Mouse (Mus musculus): ENCODE measurements around the gene Gse1. TPM values are rescaled to one million over a fixed set of nuclear protein-coding genes. Genes with fewer than 3 reads are reported as not detected.

Gse1 gene
- total and polyA plus RNA-seq, 3 experiments = 12.1 to 24.3 (median 21.0) TPM

DNA sequence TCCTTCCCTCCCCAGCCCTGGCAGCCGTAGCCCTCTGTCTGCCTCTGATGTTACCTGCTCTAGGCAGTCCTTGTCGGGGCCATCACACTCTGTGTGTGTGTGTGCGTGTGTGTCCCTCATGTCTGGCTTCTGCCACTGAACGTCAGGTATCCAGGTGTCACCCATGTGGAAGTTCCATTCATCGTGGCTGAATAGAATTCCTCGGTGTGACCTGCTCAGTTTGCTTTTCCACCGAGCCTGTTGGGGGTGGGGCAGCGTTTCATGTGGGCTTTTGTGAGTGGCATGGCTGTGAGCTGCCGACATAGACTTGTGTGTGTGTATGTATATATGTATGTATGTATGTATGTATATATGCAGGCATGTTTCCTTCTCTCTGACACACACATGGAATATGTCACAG, 57.6 kb downstream of the Gse1 start:
- no peak overlapping the region for H3K4me3 ChIP-seq
- no peak for DNase-seq
- intact Hi-C loops (cut with DNase I) = loop anchor here (2.0 to 5.0 kb wide), 2 partner anchors 33 to 311 kb away; no protein-coding TSS in a partner anchor
- H3K79me2 ChIP-seq (replicated peaks; ENCODE audit: control insufficient read depth, insufficient read depth, low read length) = no peaks in the 10 kb centered on the region
- no peaks in the 10 kb centered on the region for H3K27me3 ChIP-seq (ENCODE audit: control insufficient read depth, insufficient read depth, low read length)
- H3K27ac ChIP-seq = no peak overlapping the region
- peaks cover 33% of the 10 kb centered on the region for H3K4me1 ChIP-seq (ENCODE audit: control insufficient read depth, insufficient read depth, low read length)
- H3K36me3 ChIP-seq (ENCODE audit: control insufficient read depth, insufficient read depth, low read length) = no peaks in the 10 kb centered on the region
- no peak overlapping the region for H3K9ac ChIP-seq (ENCODE audit: low read depth, low read length)
- 82% methylated on average over 9 of the region's 9 CpGs for WGBS
- no peak for TF ChIP-seq CTCF (IDR thresholded peaks at IDR 0.05)
- TF ChIP-seq POLR2A (IDR thresholded peaks at IDR 0.05; ENCODE audit: insufficient read depth, low read depth, low read length) = no peak
- TF ChIP-seq EP300 (IDR thresholded peaks at IDR 0.05; ENCODE audit: insufficient read depth, low read depth, low read length) = no peak

DNA sequence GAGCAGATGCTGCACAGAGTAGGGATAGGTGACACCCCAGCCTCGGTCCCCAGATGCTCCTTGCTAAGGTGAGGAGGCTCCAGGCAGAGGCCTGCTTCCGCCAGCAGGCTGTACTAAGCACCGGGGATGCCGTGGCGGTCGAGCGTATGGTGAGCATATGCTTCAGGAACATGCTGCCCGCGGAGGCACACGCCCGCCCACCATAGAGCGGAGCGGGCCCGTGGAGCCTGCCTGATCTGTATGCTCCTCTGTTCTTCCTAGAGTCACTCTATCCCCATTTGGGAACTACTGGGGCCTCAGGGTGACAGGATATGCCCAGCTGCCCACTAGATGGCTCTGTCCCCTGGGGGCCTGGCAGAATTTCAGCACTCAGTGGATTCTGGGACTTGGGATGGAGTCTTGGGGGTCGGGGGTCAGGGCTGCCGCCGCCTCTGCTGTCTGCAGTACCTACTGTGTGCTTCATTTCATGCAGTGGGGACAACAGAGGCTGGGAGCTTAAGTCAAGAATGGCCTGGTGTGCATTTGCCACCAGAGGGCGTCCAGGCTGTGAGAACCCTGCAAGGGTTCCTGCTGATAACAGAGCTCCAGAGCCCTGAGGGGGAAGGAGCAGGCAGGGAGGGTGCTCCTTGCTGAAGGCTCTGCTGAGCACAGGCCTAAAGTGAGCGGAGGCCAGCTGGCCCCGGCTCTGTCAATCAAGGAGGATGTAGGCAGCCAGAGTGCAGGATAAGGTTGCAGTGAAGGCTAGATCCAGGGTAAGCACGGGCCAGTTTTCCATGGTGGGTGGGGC, 60.1 kb downstream of the Gse1 start:
- Histone ChIP-seq H3K4me1 (ENCODE audit: control insufficient read depth, insufficient read depth, low read length) (peaks cover 27% of the 10 kb centered on the region), H3K27me3 (ENCODE audit: control insufficient read depth, insufficient read depth, low read length) (no peaks in the 10 kb centered on the region), H3K79me2 (replicated peaks; ENCODE audit: control insufficient read depth, insufficient read depth, low read length) (no peaks in the 10 kb centered on the region), H3K36me3 (ENCODE audit: control insufficient read depth, insufficient read depth, low read length) (no peaks in the 10 kb centered on the region), H3K27ac (peak overlapping the region; percentile 71; the same call in 1 of the 2 replicates), H3K9ac (ENCODE audit: low read depth, low read length) (no peak overlapping the region), H3K4me3 (no peak overlapping the region)
- intact Hi-C loops (cut with DNase I) = loop anchor here (5.0 kb wide), 1 partner anchor 309 kb away; no protein-coding TSS in a partner anchor
- WGBS = 52% methylated on average over 21 of the region's 21 CpGs
- DNase-seq = peak; percentile 67 to 72
- TF ChIP-seq CTCF (IDR thresholded peaks at IDR 0.05) (peak; percentile 85), POLR2A (IDR thresholded peaks at IDR 0.05; ENCODE audit: insufficient read depth, low read depth, low read length) (no peak)

DNA sequence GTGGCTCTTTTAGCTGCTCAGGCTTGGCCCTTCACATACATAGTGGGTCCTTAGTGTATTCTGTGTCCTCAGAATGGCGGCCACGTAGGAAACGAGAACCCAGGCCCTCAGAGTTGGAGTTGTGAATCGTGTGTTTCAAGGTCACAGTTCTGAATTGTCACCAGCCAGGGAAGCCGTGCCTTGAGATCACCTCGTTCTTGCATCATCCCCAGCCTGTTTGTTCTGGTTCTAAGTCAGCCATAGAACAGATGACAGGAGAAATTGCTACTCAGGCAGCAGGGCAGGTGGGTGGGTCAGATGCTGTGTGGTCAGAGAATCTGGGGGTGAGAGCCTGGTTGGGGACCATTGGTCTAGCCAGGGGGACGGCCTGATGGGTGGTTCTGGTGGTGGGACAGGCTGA, 60.9 kb downstream of the Gse1 start:
- H3K9ac ChIP-seq (ENCODE audit: low read depth, low read length) = no peak overlapping the region
- 60% methylated on average over 7 of the region's 7 CpGs for WGBS
- peak overlapping the region; percentile 71 for H3K27ac ChIP-seq
- H3K4me3 ChIP-seq = no peak overlapping the region
- H3K79me2 ChIP-seq (replicated peaks; ENCODE audit: control insufficient read depth, insufficient read depth, low read length) = no peaks in the 10 kb centered on the region
- peaks cover 28% of the 10 kb centered on the region for H3K4me1 ChIP-seq (ENCODE audit: control insufficient read depth, insufficient read depth, low read length)
- H3K27me3 ChIP-seq (ENCODE audit: control insufficient read depth, insufficient read depth, low read length) = no peaks in the 10 kb centered on the region
- no peaks in the 10 kb centered on the region for H3K36me3 ChIP-seq (ENCODE audit: control insufficient read depth, insufficient read depth, low read length)
- DNase-seq = no peak
- no peak for TF ChIP-seq POLR2A (IDR thresholded peaks at IDR 0.05; ENCODE audit: insufficient read depth, low read depth, low read length)
- TF ChIP-seq EP300 (IDR thresholded peaks at IDR 0.05; ENCODE audit: insufficient read depth, low read depth, low read length) = no peak
- no peak for TF ChIP-seq CTCF (IDR thresholded peaks at IDR 0.05)
- intact Hi-C loops (cut with DNase I) = loop anchor here (5.0 kb wide), 1 partner anchor 308 kb away; no protein-coding TSS in a partner anchor

DNA sequence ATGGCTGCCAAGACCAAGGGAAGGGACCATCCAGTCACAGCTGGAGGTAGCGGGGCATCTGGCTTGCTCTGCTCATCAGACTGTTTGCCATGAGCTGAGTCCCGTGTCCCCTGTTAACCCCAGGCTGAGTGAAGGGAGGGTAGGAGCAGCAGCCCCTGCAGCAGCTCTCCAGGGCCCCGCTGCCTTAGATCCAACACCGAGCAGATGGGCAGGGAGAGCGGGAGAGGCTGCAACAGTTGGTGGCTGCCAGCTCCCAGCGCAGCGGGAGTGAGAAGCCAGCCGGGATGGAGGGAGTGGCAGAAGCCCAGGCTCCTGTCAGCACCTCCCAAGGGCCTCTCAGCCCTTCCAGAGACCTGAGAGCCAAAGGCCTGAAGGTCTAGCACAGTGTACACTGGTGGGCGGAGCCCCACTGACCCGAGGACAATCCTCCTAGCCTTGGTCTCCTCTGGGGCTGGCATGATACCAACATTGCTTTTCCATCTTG, 61.5 kb downstream of the Gse1 start:
- DNase-seq = peak; percentile 88 to 91
- H3K79me2 ChIP-seq (replicated peaks; ENCODE audit: control insufficient read depth, insufficient read depth, low read length) = no peaks in the 10 kb centered on the region
- no peak overlapping the region for H3K9ac ChIP-seq (ENCODE audit: low read depth, low read length)
- 40% methylated on average over 10 of the region's 10 CpGs for WGBS
- TF ChIP-seq CTCF (IDR thresholded peaks at IDR 0.05) = no peak
- TF ChIP-seq EP300 (IDR thresholded peaks at IDR 0.05; ENCODE audit: insufficient read depth, low read depth, low read length) = peak; percentile 67; the same call in 1 of the 2 replicates
- intact Hi-C loops (cut with DNase I) = loop anchor here (5.0 kb wide), 1 partner anchor 308 kb away; no protein-coding TSS in a partner anchor
- H3K27ac ChIP-seq = peak overlapping the region; percentile 71
- peaks cover 25% of the 10 kb centered on the region for H3K4me1 ChIP-seq (ENCODE audit: control insufficient read depth, insufficient read depth, low read length)
- no peak overlapping the region for H3K4me3 ChIP-seq
- H3K36me3 ChIP-seq (ENCODE audit: control insufficient read depth, insufficient read depth, low read length) = no peaks in the 10 kb centered on the region
- H3K27me3 ChIP-seq (ENCODE audit: control insufficient read depth, insufficient read depth, low read length) = no peaks in the 10 kb centered on the region

DNA sequence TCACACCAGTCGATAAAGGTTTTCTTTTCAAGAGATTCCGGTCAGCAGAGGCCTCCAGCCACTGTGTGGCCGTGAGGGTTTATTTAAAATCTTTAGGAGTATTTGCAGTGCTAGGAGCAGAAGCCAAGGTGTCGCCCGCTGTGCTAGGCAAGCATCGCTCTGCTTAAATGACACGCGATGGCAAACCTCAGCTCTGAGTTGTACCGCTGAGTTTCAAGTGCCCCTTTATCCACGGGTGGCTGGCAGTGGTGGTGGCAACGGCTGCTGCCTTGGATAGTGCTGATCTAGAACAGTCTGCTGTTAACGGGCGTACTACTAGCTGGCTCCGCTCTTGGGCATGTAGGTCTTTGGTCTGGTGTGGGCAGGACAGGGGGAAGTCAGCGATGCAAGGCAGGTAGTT, 62.4 kb downstream of the Gse1 start:
- Histone ChIP-seq H3K27ac (no peak overlapping the region), H3K9ac (ENCODE audit: low read depth, low read length) (no peak overlapping the region), H3K27me3 (ENCODE audit: control insufficient read depth, insufficient read depth, low read length) (no peaks in the 10 kb centered on the region), H3K36me3 (ENCODE audit: control insufficient read depth, insufficient read depth, low read length) (no peaks in the 10 kb centered on the region), H3K4me1 (ENCODE audit: control insufficient read depth, insufficient read depth, low read length) (peaks cover 18% of the 10 kb centered on the region), H3K4me3 (no peak overlapping the region), H3K79me2 (replicated peaks; ENCODE audit: control insufficient read depth, insufficient read depth, low read length) (no peaks in the 10 kb centered on the region)
- TF ChIP-seq EP300 (IDR thresholded peaks at IDR 0.05; ENCODE audit: insufficient read depth, low read depth, low read length) (no peak), CTCF (IDR thresholded peaks at IDR 0.05) (no peak), POLR2A (IDR thresholded peaks at IDR 0.05; ENCODE audit: insufficient read depth, low read depth, low read length) (no peak)
- WGBS = 73% methylated on average over 15 of the region's 15 CpGs
- DNase-seq = no peak
- intact Hi-C loops (cut with DNase I) = no loop called here

DNA sequence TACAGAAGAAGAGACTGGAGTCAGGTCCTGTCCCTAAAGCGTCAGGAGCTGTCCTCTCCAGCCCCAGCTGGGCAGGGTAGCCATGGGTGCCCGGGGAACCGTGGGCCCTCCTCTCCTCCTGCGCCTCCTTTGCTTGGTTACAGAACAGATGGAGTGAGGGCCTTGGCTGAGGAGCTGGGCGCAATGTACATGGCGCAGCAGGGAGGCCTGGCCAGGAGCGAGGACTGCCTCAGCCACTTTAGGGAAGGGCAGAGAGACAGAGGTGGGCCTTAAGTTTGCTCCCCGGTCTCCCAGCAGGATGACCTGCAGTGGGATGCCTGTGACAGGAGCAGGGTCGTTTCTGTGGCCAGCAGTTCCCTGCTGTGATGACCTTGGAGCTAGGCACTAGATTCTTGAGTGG, 63.4 kb downstream of the Gse1 start:
- H3K4me1 ChIP-seq (ENCODE audit: control insufficient read depth, insufficient read depth, low read length) = peaks cover 14% of the 10 kb centered on the region

More for the DNA sequence above, 63.4 kb downstream of the Gse1 start:
- intact Hi-C loops (cut with DNase I) = no loop called here
- H3K9ac ChIP-seq (ENCODE audit: low read depth, low read length) = no peak overlapping the region
- TF ChIP-seq EP300 (IDR thresholded peaks at IDR 0.05; ENCODE audit: insufficient read depth, low read depth, low read length) (no peak), POLR2A (IDR thresholded peaks at IDR 0.05; ENCODE audit: insufficient read depth, low read depth, low read length) (no peak), CTCF (IDR thresholded peaks at IDR 0.05) (no peak)
- H3K27ac ChIP-seq = no peak overlapping the region
- 90% methylated on average over 9 of the region's 9 CpGs for WGBS
- no peaks in the 10 kb centered on the region for H3K79me2 ChIP-seq (replicated peaks; ENCODE audit: control insufficient read depth, insufficient read depth, low read length)
- DNase-seq = no peak
- no peaks in the 10 kb centered on the region for H3K27me3 ChIP-seq (ENCODE audit: control insufficient read depth, insufficient read depth, low read length)
- H3K4me3 ChIP-seq = no peak overlapping the region
- no peaks in the 10 kb centered on the region for H3K36me3 ChIP-seq (ENCODE audit: control insufficient read depth, insufficient read depth, low read length)

Measured in heart, adult 2 months (tissue).